Mouse (Mus musculus): ENCODE data around the gene Kpna2.

DNA sequence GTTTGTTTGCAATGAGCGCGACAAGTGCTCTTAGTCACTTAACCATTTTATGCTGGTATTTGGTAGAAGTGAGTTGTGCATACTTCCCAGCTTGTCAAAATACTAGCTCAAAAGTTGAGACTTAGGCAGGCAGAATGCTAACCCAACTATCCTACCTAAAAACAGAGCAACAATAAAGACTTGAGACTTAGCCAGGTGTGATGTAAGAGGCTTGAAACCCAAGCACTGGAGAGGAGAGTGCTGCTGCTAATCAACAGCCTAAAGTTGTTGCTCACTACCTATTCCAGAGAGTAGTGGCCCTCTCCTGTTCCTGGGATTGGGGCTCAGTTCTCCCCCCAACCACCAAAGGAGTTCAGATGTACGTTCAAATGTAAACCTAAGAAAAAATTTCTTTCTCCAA is 11.1 kb upstream of the Kpna2 start:
- no peak for TF ChIP-seq CTCF (IDR thresholded peaks at IDR 0.05; ENCODE audit: control insufficient read depth, insufficient read depth, insufficient replicate concordance, low read depth, low read length)
- no peak for TF ChIP-seq POLR2A (IDR thresholded peaks at IDR 0.05; ENCODE audit: control insufficient read depth, low read depth, low read length)
